Mouse (Mus musculus) Patski (cell line): ENCODE results near the gene Akap9. TPM values are rescaled to one million over a fixed set of nuclear protein-coding genes. Genes with fewer than 3 reads are reported as not detected.
A peak's percentile ranks its signal among the peaks of the same experiment; 100 is the strongest.
"Not testable (repeated sequence)": the region's sequence is repeated elsewhere in the genome, so short reads cannot be mapped to it uniquely, and the experiment has no call there.

Experiments
- ATAC-seq: fragments of 100-300 bp; one replicate; pipeline ENCODE4 v1.8.0; 2021
- CTCF ChIA-PET: fragments of 350-600 bp; sonication (Branson Sonifier 250); formaldehyde crosslinking; loops from one replicate; lab custom pipeline; 2022; ENCODE audit warnings: inconsistent platforms; lab: Charles Lee
- POLR2A ChIA-PET: fragments of 350-600 bp; sonication (Branson Sonifier 250); formaldehyde crosslinking; loops from one replicate; lab custom pipeline; 2022; ENCODE audit warnings: antibody characterized with exemption, inconsistent platforms; lab: Charles Lee
- DNase-seq: peaks from one replicate; pipeline ENCODE4 v3.0.0-alpha.2; 2011; ENCODE audit warnings: low read depth, low spot score
- H3K27me3 ChIP-seq: fragments of 371-371 bp; one replicate; pipeline ENCODE4 v1.5.1; 2021
- CTCF ChIP-seq: fragments of 100-300 bp; IDR thresholded peaks from one replicate; pipeline ENCODE4 v1.5.1; 2021
- in situ Hi-C: fragments of 300-500 bp; cut with MboI; formaldehyde crosslinking; loops from 3 replicates; pipeline ENCODE4 v1.11.1; 2018; ENCODE audit warnings: low pct_unique_long_range_greater_than_20kb, mixed read lengths
- polyA plus RNA-seq: library from polyadenylated mRNA; unstranded; gene quantifications from one replicate; pipeline ENCODE4 v1.2.3, GENCODE M21; 2021

Akap9 gene
- polyA plus RNA-seq, 1 experiment from 2014 or later: 47.9 TPM

GRCm38 (mm10) chr5:4006606-4007005 is 78.8 kb downstream of the Akap9 start:
- H3K27me3 ChIP-seq: no peaks in the 10 kb centered on the region
- no peak for ATAC-seq
- in situ Hi-C loops: no loop called here
- no peak for DNase-seq
- ChIA-PET CTCF (no interaction called here), POLR2A (no interaction called here)
- TF ChIP-seq CTCF: no peak

- no peak for DNase-seq
- in situ Hi-C loops: no loop called here
Measured at GRCm38 (mm10) chr5:4008266-4008665, 80.4 kb downstream of the Akap9 start.

GRCm38 (mm10) chr5:4009540-4009939 is 81.7 kb downstream of the Akap9 start:
- in situ Hi-C loops: no loop called here

More at GRCm38 (mm10) chr5:4008266-4008665, 80.4 kb downstream of the Akap9 start:
- ChIA-PET POLR2A (interaction anchor here (1.0 kb wide), 1 partner anchor 19 kb away, joined by 3 read pairs; no protein-coding TSS in a partner anchor), CTCF (no interaction called here)
- H3K27me3 ChIP-seq: no peaks in the 10 kb centered on the region
- no peak for ATAC-seq
- TF ChIP-seq CTCF: no peak

GRCm38 (mm10) chr5:4017646-4018045 is 89.8 kb downstream of the Akap9 start:
- in situ Hi-C loops, ATAC-seq, POLR2A ChIA-PET: not testable (repeated sequence)

More at GRCm38 (mm10) chr5:4009540-4009939, 81.7 kb downstream of the Akap9 start:
- no peak for ATAC-seq
- no peaks in the 10 kb centered on the region for H3K27me3 ChIP-seq
- TF ChIP-seq CTCF: no peak
- ChIA-PET CTCF (interaction anchor here (3.9 kb wide), 1 partner anchor 13 kb away, joined by 18 read pairs; no protein-coding TSS in a partner anchor), POLR2A (no interaction called here)
- DNase-seq: no peak

GRCm38 (mm10) chr5:4019377-4019776 is 91.5 kb downstream of the Akap9 start:
- POLR2A ChIA-PET: interaction anchor here (0.6 kb wide), 1 partner anchor 244 kb away, joined by 3 read pairs; no protein-coding TSS in a partner anchor
- CTCF ChIA-PET: no interaction called here
- no peak for ATAC-seq
- TF ChIP-seq CTCF: no peak
- no peaks in the 10 kb centered on the region for H3K27me3 ChIP-seq
- no peak for DNase-seq
- in situ Hi-C loops: no loop called here

More at GRCm38 (mm10) chr5:4017646-4018045, 89.8 kb downstream of the Akap9 start:
- CTCF ChIA-PET, DNase-seq, H3K27me3 ChIP-seq: not testable (repeated sequence)

GRCm38 (mm10) chr5:4020018-4020417 is 92.2 kb downstream of the Akap9 start:
- CTCF ChIA-PET: interaction anchor here (5.2 kb wide), 1 partner anchor 9 kb away, joined by 18 read pairs; no protein-coding TSS in a partner anchor
- in situ Hi-C loops: no loop called here
- TF ChIP-seq CTCF: no peak

GRCm38 (mm10) chr5:4023186-4023585 is 95.3 kb downstream of the Akap9 start:
- H3K27me3 ChIP-seq: no peaks in the 10 kb centered on the region
- in situ Hi-C loops: no loop called here
- CTCF ChIA-PET: interaction anchor here (0.8 to 5.2 kb wide), 3 partner anchors 12 to 29 kb away, joined by 3 to 18 read pairs (median 4); no protein-coding TSS in a partner anchor
- POLR2A ChIA-PET: interaction anchor here (1.0 kb wide), 1 partner anchor 10 kb away, joined by 3 read pairs; no protein-coding TSS in a partner anchor
- ATAC-seq (no peak), DNase-seq (no peak)
- no peak for TF ChIP-seq CTCF

More at GRCm38 (mm10) chr5:4020018-4020417, 92.2 kb downstream of the Akap9 start:
- ATAC-seq (no peak), DNase-seq (no peak)
- no peaks in the 10 kb centered on the region for H3K27me3 ChIP-seq
- POLR2A ChIA-PET: interaction anchor here (0.6 kb wide), 2 partner anchors 41 to 245 kb away, joined by 3 read pairs; no protein-coding TSS in a partner anchor

GRCm38 (mm10) chr5:4023742-4024681 is 96.2 kb downstream of the Akap9 start:
- H3K27me3 ChIP-seq: no peaks in the 10 kb centered on the region
- TF ChIP-seq CTCF: no peak
- DNase-seq: no peak
- POLR2A ChIA-PET: interaction anchor here (1.0 kb wide), 1 partner anchor 10 kb away, joined by 3 read pairs; no protein-coding TSS in a partner anchor
- CTCF ChIA-PET: interaction anchor here (1.2 to 5.2 kb wide), 4 partner anchors 9 to 32 kb away, joined by 3 to 18 read pairs (median 4); no protein-coding TSS in a partner anchor
- in situ Hi-C loops: no loop called here
- peak; percentile 66 for ATAC-seq

GRCm38 (mm10) chr5:4024727-4025126 is 96.9 kb downstream of the Akap9 start:
- DNase-seq (no peak), ATAC-seq (peak; percentile 23)
- POLR2A ChIA-PET: interaction anchor here (0.5 kb wide), 1 partner anchor 1668 kb away, joined by 3 read pairs; no protein-coding TSS in a partner anchor
- CTCF ChIA-PET: interaction anchor here (1.2 to 5.2 kb wide), 3 partner anchors 9 to 31 kb away, joined by 3 to 18 read pairs (median 3); no protein-coding TSS in a partner anchor
- in situ Hi-C loops: no loop called here
- H3K27me3 ChIP-seq: no peaks in the 10 kb centered on the region
- no peak for TF ChIP-seq CTCF

- DNase-seq, ATAC-seq, H3K27me3 ChIP-seq, POLR2A ChIA-PET, in situ Hi-C loops: not testable (repeated sequence)
- CTCF ChIA-PET: interaction anchor here (3.7 kb wide), 1 partner anchor 10 kb away, joined by 11 read pairs; no protein-coding TSS in a partner anchor
Measured at GRCm38 (mm10) chr5:4026336-4026735, 98.5 kb downstream of the Akap9 start.
